Mouse (Mus musculus) MEL (cell line): Measurements from ENCODE around the gene Ppard. TPM values are rescaled to one million over a fixed set of nuclear protein-coding genes. Genes with fewer than 3 reads are reported as not detected.

Experiments
- DNase-seq: peaks from one replicate; pipeline ENCODE4 v3.0.0; 2011; ENCODE audit warnings: low read depth, low spot score
- H3K27ac ChIP-seq: 2 replicates; pipeline ENCODE4 v1.5.1; 2012; ENCODE audit warnings: low read depth, mild to moderate bottlenecking, control low read depth, low read length, moderate library complexity; ENCODE audit not compliant: control insufficient read depth
- H3K27me3 ChIP-seq, 2 experiments: fragments of 150-350 bp in 1 of 2; sonication (generic) in 1 of 2; 2 replicates each; pipeline ENCODE4 v1.6.1; 2012; ENCODE audit warnings: low read length in 2 of 2, mild to moderate bottlenecking in 2 of 2, improper control_type of control experiment in 1 of 2, moderate library complexity in 1 of 2; ENCODE audit not compliant: insufficient read depth in 2 of 2, control insufficient read depth in 1 of 2
- H3K36me3 ChIP-seq, 2 experiments: 2 replicates each; pipeline ENCODE4 v1.6.1; 2012 to 2014; ENCODE audit warnings: low read length in 2 of 2, improper control_type of control experiment in 1 of 2, inconsistent platforms in 1 of 2, mild to moderate bottlenecking in 1 of 2; ENCODE audit not compliant: insufficient read depth in 2 of 2, control insufficient read depth in 1 of 2
- H3K4me1 ChIP-seq, 2 experiments: fragments of 150-350 bp in 1 of 2; sonication (generic) in 1 of 2; 2 replicates each; pipeline ENCODE4 v1.6.1; 2012; ENCODE audit warnings: low read length in 2 of 2, improper control_type of control experiment in 1 of 2, mild to moderate bottlenecking in 1 of 2; ENCODE audit not compliant: insufficient read depth in 2 of 2, control insufficient read depth in 1 of 2
- H3K4me3 ChIP-seq, 2 experiments: fragments of 150-350 bp in 1 of 2; sonication (generic) in 1 of 2; 2 replicates each; pipeline ENCODE4 v1.5.1; 2012; ENCODE audit warnings: low read depth in 2 of 2, low read length in 2 of 2, mild to moderate bottlenecking in 2 of 2, moderate library complexity in 2 of 2, control low read depth in 1 of 2, improper control_type of control experiment in 1 of 2; ENCODE audit not compliant: control insufficient read depth in 1 of 2, insufficient read depth in 1 of 2
- H3K79me2 ChIP-seq: 2 replicates; pipeline ENCODE4 v1.6.1; 2012; ENCODE audit warnings: mild to moderate bottlenecking, low read length, moderate library complexity; ENCODE audit not compliant: control insufficient read depth, poor library complexity, insufficient read depth
- H3K9ac ChIP-seq: 2 replicates; pipeline ENCODE4 v1.6.1; 2012; ENCODE audit warnings: low read depth, mild to moderate bottlenecking, control low read depth, low read length, moderate library complexity; ENCODE audit not compliant: control insufficient read depth, poor library complexity, severe bottlenecking
- H3K9me3 ChIP-seq: fragments of 150-350 bp; sonication (generic); replicated peaks from 2 replicates; pipeline ENCODE4 v1.6.1; 2012; ENCODE audit warnings: mild to moderate bottlenecking, low read length, improper control_type of control experiment, moderate library complexity; ENCODE audit not compliant: insufficient read depth
- CHD2 ChIP-seq: IDR thresholded peaks from 2 replicates; pipeline ENCODE4 v1.6.1; 2011; ENCODE audit warnings: low read length, improper control_type of control experiment
- CTCF ChIP-seq, 3 experiments: IDR thresholded peaks in 2 of 3; conservative IDR thresholded peaks in 1 of 3; 2 replicates each; pipeline ENCODE4 v1.5.1; 2011 to 2012; ENCODE audit warnings: low read length in 3 of 3, low read depth in 2 of 3, mild to moderate bottlenecking in 2 of 3, improper control_type of control experiment in 1 of 3, inconsistent platforms in 1 of 3, mixed read lengths in 1 of 3, moderate library complexity in 1 of 3; ENCODE audit not compliant: control insufficient read depth in 1 of 3, insufficient read depth in 1 of 3, poor library complexity in 1 of 3, severe bottlenecking in 1 of 3
- ELF1 ChIP-seq: IDR thresholded peaks from 2 replicates; pipeline ENCODE4 v1.6.1; 2014; ENCODE audit warnings: low read depth, mild to moderate bottlenecking, inconsistent platforms, low read length, improper control_type of control experiment, moderate library complexity
- ETS1 ChIP-seq: IDR thresholded peaks from 2 replicates; pipeline ENCODE4 v1.6.1; 2012; ENCODE audit warnings: low read depth, mild to moderate bottlenecking, inconsistent platforms, low read length, improper control_type of control experiment, moderate library complexity
- GABPA ChIP-seq: IDR thresholded peaks from 2 replicates; pipeline ENCODE4 v1.6.1; 2012; ENCODE audit warnings: low read depth, mild to moderate bottlenecking, inconsistent platforms, low read length, improper control_type of control experiment, moderate library complexity
- GATA1 ChIP-seq: IDR thresholded peaks from 2 replicates; pipeline ENCODE4 v1.6.1; 2011; ENCODE audit warnings: low read depth, low read length, improper control_type of control experiment
- HCFC1 ChIP-seq: IDR thresholded peaks from 2 replicates; pipeline ENCODE4 v1.6.1; 2012; ENCODE audit warnings: low read depth, mild to moderate bottlenecking, inconsistent platforms, low read length, improper control_type of control experiment, moderate library complexity
- JUND ChIP-seq: IDR thresholded peaks from 2 replicates; pipeline ENCODE4 v1.6.1; 2011; ENCODE audit warnings: low read depth, mild to moderate bottlenecking, improper control_type of control experiment, low read length
- KAT2A ChIP-seq: conservative IDR thresholded peaks from 2 replicates; pipeline ENCODE4 v1.6.1; 2012; ENCODE audit warnings: low read depth, low read length, improper control_type of control experiment, inconsistent platforms
- MAX ChIP-seq: IDR thresholded peaks from 2 replicates; pipeline ENCODE4 v1.6.1; 2011; ENCODE audit warnings: low read length, improper control_type of control experiment
- MAZ ChIP-seq: IDR thresholded peaks from 2 replicates; pipeline ENCODE4 v1.6.1; 2012; ENCODE audit warnings: low read depth, mild to moderate bottlenecking, inconsistent platforms, low read length, improper control_type of control experiment
- MXI1 ChIP-seq: IDR thresholded peaks from 2 replicates; pipeline ENCODE4 v1.6.1; 2011; ENCODE audit warnings: mild to moderate bottlenecking, low read depth, low read length, improper control_type of control experiment
- MYB ChIP-seq: IDR thresholded peaks from 2 replicates; pipeline ENCODE4 v1.6.1; 2011; ENCODE audit warnings: mild to moderate bottlenecking, low read depth, low read length, improper control_type of control experiment
- MYC ChIP-seq: IDR thresholded peaks from 2 replicates; pipeline ENCODE4 v1.6.1; 2011; ENCODE audit warnings: low read depth, mild to moderate bottlenecking, low read length, improper control_type of control experiment, moderate library complexity
- NELFE ChIP-seq: IDR thresholded peaks from 2 replicates; pipeline ENCODE4 v1.6.1; 2011; ENCODE audit warnings: low read depth, low read length, improper control_type of control experiment
- POLR2A ChIP-seq, 2 experiments: IDR thresholded peaks; 2 replicates each; pipeline ENCODE4 v1.6.1; 2011 to 2012; ENCODE audit warnings: low read length in 2 of 2, mild to moderate bottlenecking in 2 of 2, control low read depth in 1 of 2, improper control_type of control experiment in 1 of 2, low read depth in 1 of 2, moderate library complexity in 1 of 2; ENCODE audit not compliant: control insufficient read depth in 1 of 2, insufficient read depth in 1 of 2, poor library complexity in 1 of 2
- POLR2AphosphoS2 ChIP-seq: IDR thresholded peaks from 2 replicates; pipeline ENCODE4 v1.6.1; 2011; ENCODE audit warnings: low read length, improper control_type of control experiment
- POLR2AphosphoS5 ChIP-seq: IDR thresholded peaks from 2 replicates; pipeline ENCODE4 v1.6.1; 2012; ENCODE audit warnings: low read depth, borderline replicate concordance, mild to moderate bottlenecking, inconsistent platforms, low read length, moderate library complexity, mixed read lengths
- RAD21 ChIP-seq: IDR thresholded peaks from 2 replicates; pipeline ENCODE4 v1.6.1; 2011; ENCODE audit warnings: mild to moderate bottlenecking, low read depth, low read length, improper control_type of control experiment
- RCOR1 ChIP-seq: IDR thresholded peaks from 2 replicates; pipeline ENCODE4 v1.6.1; 2012; ENCODE audit warnings: low read depth, mild to moderate bottlenecking, inconsistent platforms, low read length, improper control_type of control experiment
- SIN3A ChIP-seq: IDR thresholded peaks from 2 replicates; pipeline ENCODE4 v1.6.1; 2012; ENCODE audit warnings: low read length, improper control_type of control experiment, inconsistent platforms
- SMC3 ChIP-seq: IDR thresholded peaks from 2 replicates; pipeline ENCODE4 v1.6.1; 2011; ENCODE audit warnings: low read depth, low read length, improper control_type of control experiment
- TAL1 ChIP-seq: IDR thresholded peaks from 2 replicates; pipeline ENCODE4 v1.6.1; 2012; ENCODE audit warnings: mild to moderate bottlenecking, inconsistent platforms, low read length, moderate library complexity, mixed read lengths
- TBP ChIP-seq: IDR thresholded peaks from 2 replicates; pipeline ENCODE4 v1.8.0; 2011; ENCODE audit warnings: low read depth, low read length, improper control_type of control experiment
- UBTF ChIP-seq: IDR thresholded peaks from 2 replicates; pipeline ENCODE4 v1.6.1; 2012; ENCODE audit warnings: low read depth, mild to moderate bottlenecking, inconsistent platforms, low read length, improper control_type of control experiment, moderate library complexity, borderline replicate concordance; ENCODE audit not compliant: insufficient read depth
- USF1 ChIP-seq: IDR thresholded peaks from 2 replicates; pipeline ENCODE4 v1.6.1; 2014; ENCODE audit warnings: low read depth, mild to moderate bottlenecking, inconsistent platforms, low read length, improper control_type of control experiment, moderate library complexity
- ZC3H11A ChIP-seq: IDR thresholded peaks from 2 replicates; pipeline ENCODE4 v1.6.1; 2012; ENCODE audit warnings: low read depth, mild to moderate bottlenecking, inconsistent platforms, low read length, improper control_type of control experiment
- ZKSCAN1 ChIP-seq: IDR thresholded peaks from 2 replicates; pipeline ENCODE4 v1.6.1; 2012; ENCODE audit warnings: low read depth, mild to moderate bottlenecking, inconsistent platforms, low read length, improper control_type of control experiment, moderate library complexity
- ZMIZ1 ChIP-seq: IDR thresholded peaks from 2 replicates; pipeline ENCODE4 v1.6.1; 2012; ENCODE audit warnings: low read depth, mild to moderate bottlenecking, inconsistent platforms, low read length, improper control_type of control experiment, moderate library complexity
- polyA plus RNA-seq, 2 experiments: library from polyadenylated mRNA; stranded (reverse) in 1 of 2; unstranded in 1 of 2; fragments of >175 nt in 1 of 2; fragments of >200 nt in 1 of 2; gene quantifications; 2 replicates each; pipeline versions ENCODE4 v1.2.1 to v1.2.4; 2012; ENCODE audit warnings: low replicate concordance in 2 of 2, low read depth in 1 of 2; ENCODE audit not compliant: insufficient read length in 2 of 2, insufficient read depth in 1 of 2, missing spikeins in 1 of 2
- total RNA-seq: library from RNA; depleted of rRNA; stranded (reverse); fragments of 300-350 nt; gene quantifications from 2 replicates; pipeline ENCODE4 v1.2.3, GENCODE M21; 2012; rRNA removed

Gene Ppard
- total RNA-seq = 3.4 and 3.5 TPM in 2 replicates
- 10 to 100 TPM in 1 of 2 experiments, not detected in 1; 12.7 TPM for polyA plus RNA-seq

- Histone ChIP-seq H3K4me1 (peaks cover 4 to 22% of the 10 kb centered on the region in 2 experiments; a peak in 3 of 4 replicates), H3K27me3 (no peaks in the 10 kb centered on the region), H3K79me2 (peaks cover 7% of the 10 kb centered on the region), H3K9me3 (no peaks in the 10 kb centered on the region), H3K27ac (peak within 1 kb of the TSS; percentile 50), H3K36me3 (peaks cover 0 to 10% of the 10 kb centered on the region in 2 experiments; a peak in 3 of 4 replicates), H3K4me3 (peak within 1 kb of the TSS; percentile 83 to 89), H3K9ac (peak within 1 kb of the TSS; percentile 87)
- TF ChIP-seq UBTF (0 out of 2 replicates have a peak, but pooled peaks have one; percentile 17), MAZ (peak; percentile 58; the same call in 1 of the 2 replicates), CTCF (IDR thresholded peaks at IDR 0.05 in 2 of 3, conservative IDR thresholded peaks at IDR 0.05 in 1 of 3; ENCODE audit: control insufficient read depth in 1 of 3, insufficient read depth in 1 of 3, low read depth in 2 of 3, low read length in 3 of 3, poor library complexity in 1 of 3, severe bottlenecking in 1 of 3) (peak; percentile 75 to 96 (median 94)), NELFE (peak; percentile 54; the same call in 1 of the 2 replicates), POLR2AphosphoS2 (0 out of 2 replicates have a peak, but pooled peaks have one; percentile 24), GABPA (no peak), ZC3H11A (peak; percentile 12; the same call in 1 of the 2 replicates), ZMIZ1 (0 out of 2 replicates have a peak, but pooled peaks have one; percentile 47), KAT2A (no peak), SIN3A (peak; percentile 24; the same call in 1 of the 2 replicates), TAL1 (no peak), MYC (no peak), HCFC1 (peak; percentile 63; the same call in 1 of the 2 replicates), MYB (no peak), ZKSCAN1 (no peak), POLR2A (IDR thresholded peaks at IDR 0.05; ENCODE audit: control insufficient read depth in 1 of 2, insufficient read depth in 1 of 2, low read depth in 1 of 2, low read length in 2 of 2, poor library complexity in 1 of 2) (peak; percentile 61 to 68; a peak in 3 of 4 replicates), SMC3 (peak; percentile 69), GATA1 (no peak), POLR2AphosphoS5 (no peak), ETS1 (peak; percentile 72), RAD21 (peak; percentile 57), MXI1 (0 out of 2 replicates have a peak, but pooled peaks have one; percentile 1), TBP (0 out of 2 replicates have a peak, but pooled peaks have one; percentile 17), RCOR1 (no peak), USF1 (0 out of 2 replicates have a peak, but pooled peaks have one; percentile 18), ELF1 (peak; percentile 70; the same call in 1 of the 2 replicates), MAX (peak; percentile 44; the same call in 1 of the 2 replicates), CHD2 (no peak), JUND (no peak)
- peak; percentile 97 for DNase-seq
Observed at GRCm38 (mm10) chr17:28232475-28233060, at the start of gene Ppard. Ppard (plus strand) TSS chr17:28232700.
